Mouse (Mus musculus) liver, adult 2 months (tissue): ENCODE measurements around the gene C530008M17Rik.

Experiments
- CTCF ChIP-seq: fragments of 200-500 bp; IDR thresholded peaks from 2 replicates; pipeline ENCODE4 v1.5.1; 2011; ENCODE audit warnings: low read depth, low read length, control low read depth
- POLR2A ChIP-seq: fragments of 200-500 bp; IDR thresholded peaks from 2 replicates; pipeline ENCODE4 v1.6.1; 2011; ENCODE audit warnings: low read length, control low read depth; ENCODE audit not compliant: insufficient read depth; ENCODE audit errors: extremely low read depth

- TF ChIP-seq POLR2A (no peak), CTCF (no peak)
Measured at GRCm38 (mm10) chr5:76893084-76893483, 236.8 kb downstream of the C530008M17Rik start.
